Mouse (Mus musculus) olfactory bulb, adult 2 months (tissue): ENCODE results near the gene Ear6.

Source experiments
- CTCF ChIP-seq: fragments of 200-500 bp; IDR thresholded peaks from 2 replicates; pipeline ENCODE4 v1.5.1; 2012; ENCODE audit warnings: low read depth, mild to moderate bottlenecking, low read length, moderate library complexity; ENCODE audit not compliant: insufficient read depth
- POLR2A ChIP-seq: fragments of 200-500 bp; IDR thresholded peaks from 2 replicates; pipeline ENCODE4 v1.6.1; 2012; ENCODE audit warnings: mild to moderate bottlenecking, low read depth, low read length, moderate library complexity; ENCODE audit not compliant: insufficient read depth

GRCm38 (mm10) chr14:51895071-51895470, 41.6 kb downstream of the Ear6 start:
- TF ChIP-seq CTCF (no peak), POLR2A (no peak)
